Mouse (Mus musculus): ENCODE data around the gene Dguok. TPM values are rescaled to one million over a fixed set of nuclear protein-coding genes. Genes with fewer than 3 reads are reported as not detected.

The Dguok gene
- polyA plus RNA-seq, 1 experiment: 54.9 TPM

DNA sequence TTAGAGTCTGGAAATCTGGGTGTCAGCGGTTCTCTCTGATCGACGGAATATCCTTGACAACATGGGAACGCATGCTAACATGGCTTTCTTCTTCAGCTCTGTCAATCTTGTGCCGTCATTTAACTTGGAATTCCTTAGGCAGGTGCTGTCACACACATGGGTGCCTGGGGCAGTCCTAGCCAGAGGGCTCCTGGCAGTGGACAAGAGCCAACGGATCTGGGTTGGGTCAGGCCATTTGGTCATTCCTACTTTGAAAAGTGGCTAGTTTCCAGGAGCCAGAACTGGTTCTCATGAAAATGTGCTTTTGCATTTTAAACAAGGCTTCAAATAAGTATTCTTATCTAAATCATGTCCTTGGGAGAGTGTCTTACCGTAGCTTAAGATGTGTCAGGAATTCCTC lies 35.0 kb downstream of the Dguok start:
- no peak for TF ChIP-seq CTCF (IDR thresholded peaks at IDR 0.05; ENCODE audit: insufficient read depth, low read length)
- no peak for TF ChIP-seq POLR2A (IDR thresholded peaks at IDR 0.05; ENCODE audit: borderline replicate concordance, extremely low read depth, low read depth, low read length)
- WGBS: 85% methylated on average over 7 of the region's 7 CpGs
- Histone ChIP-seq H3K4me3 (replicated peaks; ENCODE audit: extremely low read depth, low read depth, low read length) (no peak overlapping the region), H3K4me1 (ENCODE audit: control insufficient read depth, insufficient read depth, low read length) (peaks cover 7% of the 10 kb centered on the region)
- DNase-seq: no peak

DNA sequence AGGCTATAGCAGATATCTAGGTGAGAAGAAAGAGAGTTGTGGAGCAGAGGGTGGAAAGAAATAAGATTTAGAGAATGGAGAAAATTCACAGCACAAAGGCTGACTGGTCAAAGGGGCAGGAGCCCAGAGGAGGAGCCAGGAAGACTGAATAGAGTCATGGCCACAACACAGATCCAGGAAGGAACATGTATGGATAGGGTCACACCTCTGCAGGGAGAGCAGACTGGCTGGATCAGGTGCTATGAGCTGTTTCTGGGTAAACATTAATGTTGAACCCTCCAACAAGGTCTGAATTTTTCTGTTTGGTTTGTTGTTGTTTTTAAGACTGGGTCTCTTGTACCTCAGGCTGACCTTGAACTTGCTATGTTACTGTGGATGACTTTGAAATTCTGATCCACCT lies 42.8 kb downstream of the Dguok start:
- Histone ChIP-seq H3K4me1 (ENCODE audit: control insufficient read depth, insufficient read depth, low read length) (peaks cover 3% of the 10 kb centered on the region; the same call in 1 of the 2 replicates), H3K4me3 (replicated peaks; ENCODE audit: extremely low read depth, low read depth, low read length) (no peak overlapping the region)
- TF ChIP-seq CTCF (IDR thresholded peaks at IDR 0.05; ENCODE audit: insufficient read depth, low read length): no peak
- no peak for TF ChIP-seq POLR2A (IDR thresholded peaks at IDR 0.05; ENCODE audit: borderline replicate concordance, extremely low read depth, low read depth, low read length)
- DNase-seq: no peak

DNA sequence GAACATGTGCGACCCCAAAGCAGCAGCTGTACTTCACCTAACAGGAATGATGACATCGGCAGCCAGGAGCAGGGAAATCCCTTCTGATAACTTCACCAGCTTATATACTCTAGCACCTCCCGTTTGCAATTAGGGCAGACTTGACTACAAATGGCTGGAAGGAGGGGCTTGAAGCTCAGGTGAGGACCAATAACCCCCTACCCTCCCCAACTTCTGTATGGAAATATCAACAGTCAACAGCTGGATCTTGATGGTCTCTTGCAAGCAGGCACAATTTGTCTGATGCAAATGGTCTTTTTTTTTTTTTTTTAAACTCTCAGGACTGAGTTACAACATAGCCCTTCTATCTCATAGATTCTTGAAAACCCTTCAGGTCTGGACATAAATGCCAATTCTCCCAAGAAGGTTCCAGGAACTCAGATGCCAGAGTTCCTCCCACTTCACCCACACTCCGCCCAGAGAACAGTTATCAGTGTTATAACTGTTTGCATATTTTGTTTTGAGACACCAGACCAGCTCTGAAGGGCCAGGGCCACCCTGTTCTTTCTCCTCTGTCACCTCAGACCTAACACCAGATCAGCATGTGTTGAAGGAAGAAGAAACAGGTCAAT lies 47.6 kb downstream of the Dguok start, which contains the start of gene Tet3:
TSS of gene Tet3 (minus strand) at position 51 of the 611 bp plus-strand sequence.
- no peak within 1 kb of the TSS for H3K4me3 ChIP-seq (replicated peaks; ENCODE audit: extremely low read depth, low read depth, low read length)
- TF ChIP-seq POLR2A (IDR thresholded peaks at IDR 0.05; ENCODE audit: borderline replicate concordance, extremely low read depth, low read depth, low read length) (no peak), CTCF (IDR thresholded peaks at IDR 0.05; ENCODE audit: insufficient read depth, low read length) (no peak)
- 49% methylated on average over 4 of the region's 4 CpGs for WGBS
- no peak for DNase-seq
- peaks cover 10% of the 10 kb centered on the region; the same call in 1 of the 2 replicates for H3K4me1 ChIP-seq (ENCODE audit: control insufficient read depth, insufficient read depth, low read length)

DNA sequence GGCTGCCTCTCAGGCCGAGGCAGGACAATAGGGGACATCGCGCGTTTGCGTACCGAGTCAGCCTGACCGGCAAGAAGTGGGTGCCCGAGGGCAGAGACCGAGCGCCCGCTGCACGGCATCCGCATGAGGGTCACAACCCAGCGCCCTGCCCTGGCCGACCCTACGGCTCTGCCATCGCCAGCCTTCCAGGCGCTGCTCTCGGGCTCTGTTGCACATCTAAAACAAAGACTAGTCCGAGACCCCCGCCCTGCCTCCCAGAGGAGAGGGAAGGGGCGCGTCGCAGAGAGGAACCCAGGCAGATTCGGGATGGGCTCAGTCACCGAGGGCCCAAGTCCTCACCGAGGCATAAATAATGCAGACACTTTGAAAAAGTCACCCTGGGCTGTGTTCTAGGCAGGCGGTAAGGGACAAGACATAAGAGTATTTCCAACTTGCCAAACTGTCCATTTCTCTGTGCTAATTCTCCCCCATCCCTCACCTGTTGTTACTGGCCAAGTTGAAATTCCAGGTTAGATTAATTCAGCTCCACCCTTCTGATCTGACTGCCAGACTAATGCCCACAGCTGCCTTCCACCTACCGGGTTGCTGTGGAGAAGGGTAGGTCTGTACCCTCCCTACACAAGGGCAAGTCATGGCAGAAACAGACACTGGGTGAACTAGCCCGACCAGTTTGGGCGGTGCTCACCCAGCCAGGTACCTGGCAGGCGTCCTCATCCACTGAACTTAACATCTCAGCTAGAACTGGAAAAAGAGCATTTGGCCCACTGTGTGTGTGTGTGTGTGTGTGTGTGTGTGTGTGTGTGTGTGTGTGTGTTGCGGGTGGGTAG lies 49.6 kb downstream of the Dguok start:
- TF ChIP-seq CTCF (IDR thresholded peaks at IDR 0.05; ENCODE audit: insufficient read depth, low read length) (no peak), POLR2A (IDR thresholded peaks at IDR 0.05; ENCODE audit: borderline replicate concordance, extremely low read depth, low read depth, low read length) (peak; percentile 52)
- 9% methylated on average over 32 of the region's 33 CpGs for WGBS
- DNase-seq: peak; percentile 70
- Histone ChIP-seq H3K4me1 (ENCODE audit: control insufficient read depth, insufficient read depth, low read length) (peaks cover 18% of the 10 kb centered on the region), H3K4me3 (replicated peaks; ENCODE audit: extremely low read depth, low read depth, low read length) (peak overlapping the region; percentile 75)

DNA sequence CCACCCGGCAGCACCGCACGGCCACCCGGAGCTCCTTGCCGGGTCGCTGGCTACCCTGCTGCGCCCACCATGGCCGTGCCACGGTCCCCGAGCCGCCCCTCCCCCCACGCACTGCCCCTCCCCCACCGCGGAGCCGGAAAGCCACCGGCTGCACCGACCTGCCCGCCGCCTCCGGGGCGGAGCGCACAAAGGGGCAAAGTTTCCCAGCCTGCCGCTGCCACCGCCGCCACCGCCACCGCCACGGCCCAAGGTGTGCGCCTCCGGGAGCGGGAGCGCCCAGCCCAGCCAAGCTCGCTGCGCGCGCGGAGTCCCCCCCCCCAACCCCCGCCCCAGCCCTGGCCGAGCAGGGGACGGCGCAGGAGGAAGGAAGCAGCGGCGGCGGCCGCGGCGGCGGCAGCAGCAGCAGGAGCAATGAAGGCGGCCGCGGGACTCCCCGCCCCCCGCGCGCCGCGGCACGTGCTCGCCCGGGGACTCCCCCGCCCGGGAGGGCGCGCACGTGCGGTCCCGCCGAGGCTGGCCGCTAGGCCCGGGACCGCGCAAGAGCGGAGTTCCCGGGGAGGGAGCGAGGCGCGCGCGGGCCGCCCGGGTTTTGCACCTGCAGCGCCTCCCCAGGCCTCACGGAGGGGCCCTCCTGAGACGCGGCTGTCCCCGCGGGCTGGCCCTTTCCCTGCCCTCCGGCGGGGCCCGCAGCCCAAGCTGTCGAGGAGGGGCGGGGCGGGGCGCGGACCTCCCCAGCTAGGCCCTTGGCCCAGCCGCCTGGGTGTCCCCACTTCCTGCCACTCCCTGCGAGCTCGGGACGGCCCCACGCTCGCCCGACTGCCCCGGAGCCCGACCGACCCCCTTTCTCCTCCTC lies 50.4 kb downstream of the Dguok start:
- Histone ChIP-seq H3K4me3 (replicated peaks; ENCODE audit: extremely low read depth, low read depth, low read length) (peak overlapping the region; percentile 75), H3K4me1 (ENCODE audit: control insufficient read depth, insufficient read depth, low read length) (peaks cover 18% of the 10 kb centered on the region)
- TF ChIP-seq POLR2A (IDR thresholded peaks at IDR 0.05; ENCODE audit: borderline replicate concordance, extremely low read depth, low read depth, low read length) (no peak), CTCF (IDR thresholded peaks at IDR 0.05; ENCODE audit: insufficient read depth, low read length) (no peak)
- DNase-seq: peak; percentile 88
- WGBS: under 1% methylated on average over 79 of the region's 105 CpGs

DNA sequence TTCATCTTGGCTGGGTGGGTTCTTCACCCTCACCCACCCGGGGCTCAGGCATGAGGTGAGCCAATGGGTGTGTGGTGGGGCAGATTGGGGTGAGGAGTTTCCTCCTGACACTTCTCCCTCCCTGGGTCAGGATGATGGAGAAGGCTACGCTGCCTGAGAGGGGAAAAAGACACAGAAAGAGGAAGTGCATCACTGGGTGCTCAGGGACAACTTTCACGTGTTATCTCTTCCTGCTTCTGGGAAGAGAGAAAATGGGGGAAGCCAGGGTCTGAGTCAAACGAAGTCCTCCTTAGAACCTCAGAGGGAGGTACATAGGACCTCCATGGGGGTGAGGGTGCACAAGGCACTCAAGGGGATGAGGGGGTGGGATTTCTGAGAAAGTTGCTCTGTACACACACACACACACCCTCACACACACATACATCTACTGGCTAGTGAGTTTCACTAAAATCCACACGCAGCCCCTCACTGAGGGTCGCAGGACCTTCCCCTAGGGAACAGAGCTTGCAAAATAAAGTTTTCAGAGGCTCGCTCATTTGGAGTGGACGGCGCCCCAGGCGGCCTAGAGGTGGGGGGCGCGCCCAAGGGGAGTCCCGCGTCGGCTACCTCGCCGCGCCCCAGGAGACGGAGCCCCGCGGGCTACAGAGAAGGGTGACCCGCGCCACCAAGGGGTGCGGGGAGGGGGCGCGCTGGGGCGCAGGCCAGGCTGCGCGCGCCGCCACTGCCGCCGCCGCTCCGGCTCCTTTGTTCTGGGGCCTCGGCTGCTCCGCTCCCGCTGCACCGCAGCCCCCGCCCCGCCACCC lies 51.2 kb downstream of the Dguok start:
- TF ChIP-seq CTCF (IDR thresholded peaks at IDR 0.05; ENCODE audit: insufficient read depth, low read length) (no peak), POLR2A (IDR thresholded peaks at IDR 0.05; ENCODE audit: borderline replicate concordance, extremely low read depth, low read depth, low read length) (no peak)
- peaks cover 21% of the 10 kb centered on the region for H3K4me1 ChIP-seq (ENCODE audit: control insufficient read depth, insufficient read depth, low read length)
- DNase-seq: peak; percentile 35
- WGBS: under 1% methylated on average over 39 of the region's 41 CpGs
- H3K4me3 ChIP-seq (replicated peaks; ENCODE audit: extremely low read depth, low read depth, low read length): peak overlapping the region; percentile 75

DNA sequence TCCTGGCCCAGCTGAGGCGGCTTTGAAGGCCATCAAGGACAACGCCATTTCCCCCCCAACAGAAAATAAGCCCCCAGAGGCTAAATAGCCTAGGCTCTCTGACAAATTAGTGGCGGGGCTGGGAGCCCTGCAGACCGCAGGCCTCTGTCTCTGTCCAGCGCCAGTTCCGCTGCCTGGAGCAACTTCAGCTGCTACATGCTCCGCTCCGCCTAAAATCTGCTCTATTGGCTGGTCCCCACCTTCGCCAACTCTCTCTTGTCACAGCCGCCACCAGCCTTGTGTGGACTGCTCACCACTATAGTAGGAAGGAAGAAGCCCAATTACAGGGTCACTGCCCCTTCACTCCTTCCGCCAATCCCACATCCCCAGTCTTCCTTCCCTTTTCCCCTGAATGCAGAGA lies 53.1 kb downstream of the Dguok start:
- no peak overlapping the region for H3K4me3 ChIP-seq (replicated peaks; ENCODE audit: extremely low read depth, low read depth, low read length)
- H3K4me1 ChIP-seq (ENCODE audit: control insufficient read depth, insufficient read depth, low read length): peaks cover 26% of the 10 kb centered on the region
- WGBS: 27% methylated on average over 11 of the region's 11 CpGs

DNA sequence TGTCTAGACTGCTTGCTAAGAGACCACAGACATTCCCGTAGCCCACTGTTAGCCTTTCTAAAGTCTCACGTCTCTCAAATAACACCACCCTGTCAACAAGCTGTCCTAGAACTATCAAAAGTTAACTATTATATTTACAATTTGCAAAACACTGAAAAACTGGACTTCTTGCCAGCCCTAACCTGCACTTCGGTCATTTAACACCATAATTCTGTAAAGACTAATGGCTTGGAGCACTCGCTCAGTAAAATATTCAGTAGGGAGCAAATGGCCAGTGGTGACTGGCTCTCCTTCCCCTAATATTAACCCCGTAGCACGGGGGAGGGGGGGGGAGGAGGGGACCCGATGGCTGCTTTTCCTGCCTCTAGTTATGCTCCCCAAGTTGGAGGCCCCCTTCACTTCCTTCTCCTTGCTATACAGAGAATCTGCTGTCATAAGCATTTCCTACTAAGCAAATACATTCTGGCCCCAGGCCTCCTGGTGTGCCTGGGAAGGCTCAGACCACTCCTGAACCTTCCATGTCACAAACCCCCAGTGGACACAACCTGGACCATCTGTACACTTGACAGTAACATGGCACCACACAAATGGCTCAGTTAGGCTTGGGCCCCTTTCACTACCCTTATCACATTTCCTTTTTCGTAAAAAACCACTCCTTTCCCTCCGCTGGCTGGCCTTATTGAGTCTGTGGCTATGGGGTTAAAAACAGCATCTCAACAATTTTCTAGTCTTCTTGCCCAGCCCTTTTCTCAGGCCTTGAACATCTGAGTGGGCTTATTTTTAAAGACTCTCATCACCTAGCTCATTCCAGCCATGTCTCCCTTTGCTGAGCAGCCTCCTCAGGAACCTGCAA lies 56.1 kb downstream of the Dguok start:
- TF ChIP-seq CTCF (IDR thresholded peaks at IDR 0.05; ENCODE audit: insufficient read depth, low read length): no peak
- no peak for TF ChIP-seq POLR2A (IDR thresholded peaks at IDR 0.05; ENCODE audit: borderline replicate concordance, extremely low read depth, low read depth, low read length)
- no peak overlapping the region for H3K4me3 ChIP-seq (replicated peaks; ENCODE audit: extremely low read depth, low read depth, low read length)
- WGBS: 52% methylated on average over 9 of the region's 9 CpGs
- no peak for DNase-seq
- H3K4me1 ChIP-seq (ENCODE audit: control insufficient read depth, insufficient read depth, low read length): peaks cover 27% of the 10 kb centered on the region

More for the DNA sequence above, 53.1 kb downstream of the Dguok start:
- DNase-seq: no peak
- TF ChIP-seq CTCF (IDR thresholded peaks at IDR 0.05; ENCODE audit: insufficient read depth, low read length) (no peak), POLR2A (IDR thresholded peaks at IDR 0.05; ENCODE audit: borderline replicate concordance, extremely low read depth, low read depth, low read length) (no peak)

All from lung, adult 2 months (tissue).